Mouse (Mus musculus) lung, postnatal 36 days (tissue): ENCODE results near the gene Zdhhc25.

Experiments used
- DNase-seq: peaks from one replicate; pipeline ENCODE4 v3.0.0; 2022; ENCODE audit warnings: mixed read lengths

The Zdhhc25 gene

DNA sequence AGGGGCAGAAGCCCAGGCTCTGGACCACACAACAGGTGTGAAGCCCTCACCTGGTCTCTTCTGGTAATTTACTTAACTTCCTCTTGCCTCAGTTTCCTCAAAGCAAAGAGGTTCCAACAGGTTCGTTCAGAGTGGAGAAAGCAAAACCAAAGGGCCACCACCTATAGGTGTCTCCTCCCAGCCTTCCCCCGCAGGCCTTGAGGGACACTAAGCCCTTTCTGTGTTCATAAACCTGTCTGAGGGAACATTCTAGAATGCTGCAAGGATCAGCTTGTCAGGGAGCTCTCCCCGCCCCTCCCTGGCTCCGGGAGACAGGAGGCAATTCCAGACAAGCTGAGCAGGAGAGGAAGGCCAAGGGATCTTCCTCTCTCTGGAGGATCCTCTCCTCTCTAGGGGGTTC lies at the start of gene Zdhhc25:
Gene Zdhhc25 (plus strand): TSS at position 301 of the 400 bp plus-strand sequence.
- no peak for DNase-seq

DNA sequence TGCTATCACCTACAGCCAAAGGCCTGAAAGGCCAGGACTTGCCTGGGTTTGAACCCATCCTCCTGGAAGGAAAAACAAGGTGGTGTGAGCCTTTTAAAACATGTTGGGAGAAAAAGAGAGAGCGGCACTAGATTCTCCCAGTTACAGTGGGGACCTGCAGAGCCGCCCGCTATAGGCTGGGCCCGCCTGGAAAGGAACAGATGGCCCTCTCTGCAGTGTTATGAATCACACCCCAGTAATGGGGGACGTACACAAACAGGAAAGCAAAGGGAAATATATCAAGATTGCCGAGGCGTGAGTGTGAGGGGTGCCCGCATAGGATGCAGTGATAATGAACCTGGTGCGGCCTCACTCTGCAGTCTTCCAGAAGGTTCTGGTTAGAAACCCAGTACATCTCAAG lies 47.2 kb upstream of the Zdhhc25 start:
- no peak for DNase-seq

DNA sequence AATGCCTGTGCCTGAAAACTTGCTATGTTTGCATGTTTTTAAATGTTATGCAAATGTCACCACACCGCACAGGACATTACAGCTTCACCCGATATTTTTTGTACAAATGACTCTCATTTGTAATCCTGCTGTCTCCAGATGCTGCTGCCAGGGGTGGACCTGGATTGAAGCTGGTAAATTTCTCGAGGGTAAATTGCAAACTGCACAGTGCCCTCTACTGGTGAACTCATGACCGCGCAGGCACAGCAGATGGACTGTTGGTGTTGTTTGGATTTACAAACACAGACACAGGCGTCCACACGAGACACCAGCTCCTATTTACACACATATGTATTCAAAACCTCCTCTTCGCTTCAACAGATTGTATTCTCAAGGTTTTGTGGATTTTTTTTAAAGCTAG lies 44.6 kb upstream of the Zdhhc25 start:
- DNase-seq, result peak; percentile 10

DNA sequence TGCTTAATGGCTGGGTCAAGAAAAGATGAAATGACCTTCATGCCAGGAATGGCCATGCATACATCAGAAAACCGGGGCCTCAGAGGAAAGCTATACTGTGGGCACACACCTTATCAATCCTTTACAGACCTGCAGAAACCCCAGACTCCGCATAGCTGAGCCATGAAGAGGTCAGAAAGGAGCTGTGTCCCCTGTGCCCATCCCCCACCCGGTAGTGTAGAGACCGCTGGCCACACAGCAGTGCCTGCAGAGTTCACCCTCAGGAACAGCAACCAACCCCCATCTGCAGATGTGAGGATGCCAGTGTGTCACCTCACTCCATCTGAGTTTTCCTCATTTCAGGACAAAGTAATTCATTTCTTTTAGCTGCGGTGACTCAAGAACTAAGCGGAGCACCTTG lies 39.5 kb upstream of the Zdhhc25 start:
- DNase-seq, result no peak

DNA sequence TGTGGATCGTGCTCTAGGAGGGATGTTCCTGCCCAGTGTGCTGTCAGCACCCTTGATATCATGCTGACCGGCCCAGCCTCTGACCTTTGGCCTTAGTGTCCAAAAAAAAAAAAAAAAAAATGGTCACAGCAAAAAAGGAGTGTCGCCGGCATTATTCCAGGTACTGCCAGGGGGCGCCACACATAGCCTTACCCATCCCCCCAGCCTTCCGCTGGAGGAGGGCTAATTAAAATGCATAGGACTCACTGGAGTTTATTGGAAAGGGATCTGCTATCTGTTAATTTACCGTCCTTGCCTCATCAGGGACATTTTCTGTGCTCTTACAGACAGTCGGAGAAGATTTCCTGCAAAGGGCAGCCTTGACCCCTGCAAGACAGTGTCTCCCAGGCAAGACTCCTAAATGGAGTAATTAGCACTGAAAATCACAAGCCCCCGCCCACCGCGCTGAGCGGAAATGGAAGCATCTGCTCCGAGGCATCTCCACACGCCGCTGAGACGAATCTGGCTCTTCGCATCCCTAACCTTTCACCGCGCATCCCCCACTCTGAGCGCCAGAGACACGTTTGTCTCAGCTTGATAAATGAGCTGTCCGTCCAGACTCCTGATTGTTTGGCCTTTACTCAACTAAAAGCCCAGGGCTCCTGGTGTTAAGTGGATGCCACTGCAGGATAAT lies 38.9 kb upstream of the Zdhhc25 start:
- DNase-seq, result no peak

DNA sequence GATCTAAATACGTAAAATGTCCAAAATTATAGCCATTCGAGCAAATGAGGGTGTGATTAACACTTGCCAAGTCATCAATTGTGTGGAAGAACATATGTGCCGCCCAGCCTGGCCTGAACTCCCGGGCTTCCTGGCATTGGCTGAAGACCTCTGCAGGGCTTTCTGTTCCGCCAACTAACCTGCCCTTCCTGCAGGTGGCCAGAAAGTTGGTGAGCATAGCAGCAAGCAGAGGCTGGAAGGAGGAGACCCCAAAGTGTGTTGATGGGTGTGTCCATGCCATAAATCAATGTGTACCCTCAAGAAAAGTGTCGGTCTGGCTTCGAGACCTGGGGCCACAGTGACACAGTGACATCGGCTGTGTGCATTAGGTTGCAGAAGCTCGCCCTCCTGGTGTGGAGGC lies 34.8 kb upstream of the Zdhhc25 start:
- no peak for DNase-seq

DNA sequence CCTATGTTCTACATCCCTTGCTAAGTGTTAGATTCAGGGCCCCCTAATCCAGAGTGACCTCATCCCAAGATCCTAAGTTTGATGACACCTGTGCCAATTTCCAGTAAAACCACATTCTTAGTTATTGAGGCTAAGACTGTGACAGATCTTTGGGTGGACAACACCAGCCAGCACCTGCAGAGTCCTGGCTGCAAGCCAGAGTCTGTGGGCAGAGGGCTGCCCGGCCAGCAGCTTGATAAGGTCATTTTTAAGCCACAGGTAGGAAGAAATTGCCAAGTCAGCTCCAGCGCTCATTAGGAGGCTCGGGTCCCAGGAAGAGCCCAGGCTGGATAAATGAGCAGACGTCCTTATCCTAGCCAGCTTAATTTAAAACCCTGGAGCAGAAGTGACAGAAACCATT lies 34.3 kb upstream of the Zdhhc25 start:
- DNase-seq, result no peak

DNA sequence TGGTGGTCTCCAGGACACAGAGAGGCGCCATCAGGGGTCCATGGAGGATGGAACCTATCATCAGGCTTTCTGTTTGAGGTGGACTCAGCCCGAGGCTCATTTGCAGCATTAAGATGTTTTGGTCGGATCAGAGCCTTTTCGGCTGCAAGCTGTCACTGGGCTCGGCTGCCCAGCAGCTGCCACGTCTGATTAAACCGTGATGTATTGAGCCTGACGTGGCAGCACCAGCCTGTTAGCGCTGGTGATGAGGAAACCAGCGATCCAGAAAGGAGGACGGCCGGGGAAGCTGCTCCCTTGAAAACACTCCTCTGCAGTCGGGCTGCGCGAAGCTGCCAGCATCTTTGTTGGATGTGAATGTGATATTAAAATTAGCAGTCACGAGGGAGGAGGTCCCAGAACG lies 29.4 kb upstream of the Zdhhc25 start:
- DNase-seq, result no peak

DNA sequence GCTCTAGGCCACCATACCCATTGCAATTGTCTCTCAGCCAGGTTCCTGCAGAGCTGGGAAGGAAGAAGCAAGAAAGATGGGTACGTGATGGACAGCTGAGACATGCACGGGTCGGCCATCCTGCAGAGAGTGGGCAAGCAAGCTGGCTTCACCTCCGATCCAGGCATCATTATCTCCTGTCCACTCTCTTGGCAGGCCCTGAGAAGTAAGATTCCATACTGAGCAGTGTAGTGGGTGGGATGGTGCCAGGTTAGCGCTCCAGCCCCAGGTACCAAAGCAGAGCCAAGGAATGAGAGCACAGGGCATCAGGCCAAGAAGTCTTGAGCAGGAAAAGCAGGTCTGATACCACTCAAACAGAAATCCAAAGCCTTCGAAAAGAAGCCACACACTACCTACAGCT lies 20.6 kb upstream of the Zdhhc25 start:
- DNase-seq, result no peak

DNA sequence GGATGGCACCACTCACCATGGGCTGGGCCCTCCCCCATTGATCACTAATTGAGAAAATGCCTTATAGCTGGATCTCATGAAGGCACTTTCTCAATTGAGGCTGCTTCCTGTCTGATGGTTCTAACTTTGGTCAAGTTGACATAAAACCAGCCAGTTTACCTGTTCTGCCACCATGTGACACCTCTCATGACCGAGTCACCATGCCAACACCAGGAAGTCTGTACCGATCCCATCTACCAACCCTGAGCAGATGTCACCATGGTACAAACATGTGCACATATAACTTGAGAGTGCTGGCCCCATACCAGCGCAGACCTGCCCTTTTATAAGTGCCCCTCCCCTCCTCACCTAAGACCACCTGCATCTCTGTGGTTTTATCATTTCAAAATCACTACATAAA lies 2.4 kb downstream of the Zdhhc25 start:
- DNase-seq, result no peak

DNA sequence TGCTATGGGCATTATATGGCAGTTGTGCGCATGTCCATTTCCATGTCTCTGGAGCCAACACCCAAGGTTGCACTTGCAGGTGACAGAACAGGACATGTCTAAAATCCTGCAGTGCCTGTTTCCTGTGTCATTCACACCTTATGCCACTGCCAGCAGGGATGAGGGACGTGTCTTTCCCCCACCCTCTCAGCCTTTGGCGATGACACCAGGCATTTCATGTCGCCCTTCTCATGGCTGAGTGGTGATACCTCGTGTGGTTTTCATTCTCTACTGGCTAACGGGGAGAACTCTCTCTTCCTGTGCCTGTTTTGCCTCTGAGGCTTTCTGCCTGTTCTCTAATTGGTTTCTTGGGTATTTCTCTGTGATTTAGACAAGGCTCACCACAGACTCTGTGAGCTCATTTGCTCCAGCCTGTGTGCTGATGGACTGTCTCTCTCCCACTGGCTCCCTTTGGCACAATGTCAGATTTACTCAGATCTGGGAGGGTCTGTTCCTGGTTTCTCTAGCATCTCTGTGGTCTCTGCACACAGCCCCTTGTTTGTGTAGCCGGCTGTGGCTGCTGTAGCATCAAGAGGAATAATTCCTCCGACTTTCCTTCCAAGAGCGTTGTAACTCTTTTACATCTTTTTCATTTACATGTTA lies 3.1 kb downstream of the Zdhhc25 start:
- DNase-seq, result no peak

DNA sequence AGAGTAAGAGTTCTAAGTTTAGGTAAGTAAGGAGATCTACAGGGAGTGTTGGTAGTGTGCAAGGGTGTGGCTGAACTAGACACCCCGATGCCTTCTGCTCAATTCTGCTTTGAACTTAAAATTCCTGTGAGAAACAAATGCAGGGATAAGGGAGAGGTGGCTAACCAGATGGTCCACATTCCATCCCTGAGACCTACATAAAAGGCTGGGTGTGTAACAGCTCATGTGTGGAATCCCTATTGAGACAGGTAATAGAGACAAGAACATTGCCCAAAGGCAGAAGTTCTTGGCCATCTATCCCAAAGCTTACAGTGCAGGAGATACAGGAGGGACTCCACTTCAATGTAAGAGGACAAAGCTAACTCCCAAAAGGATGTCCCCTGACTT lies 3.6 kb downstream of the Zdhhc25 start:
- DNase-seq, result no peak

DNA sequence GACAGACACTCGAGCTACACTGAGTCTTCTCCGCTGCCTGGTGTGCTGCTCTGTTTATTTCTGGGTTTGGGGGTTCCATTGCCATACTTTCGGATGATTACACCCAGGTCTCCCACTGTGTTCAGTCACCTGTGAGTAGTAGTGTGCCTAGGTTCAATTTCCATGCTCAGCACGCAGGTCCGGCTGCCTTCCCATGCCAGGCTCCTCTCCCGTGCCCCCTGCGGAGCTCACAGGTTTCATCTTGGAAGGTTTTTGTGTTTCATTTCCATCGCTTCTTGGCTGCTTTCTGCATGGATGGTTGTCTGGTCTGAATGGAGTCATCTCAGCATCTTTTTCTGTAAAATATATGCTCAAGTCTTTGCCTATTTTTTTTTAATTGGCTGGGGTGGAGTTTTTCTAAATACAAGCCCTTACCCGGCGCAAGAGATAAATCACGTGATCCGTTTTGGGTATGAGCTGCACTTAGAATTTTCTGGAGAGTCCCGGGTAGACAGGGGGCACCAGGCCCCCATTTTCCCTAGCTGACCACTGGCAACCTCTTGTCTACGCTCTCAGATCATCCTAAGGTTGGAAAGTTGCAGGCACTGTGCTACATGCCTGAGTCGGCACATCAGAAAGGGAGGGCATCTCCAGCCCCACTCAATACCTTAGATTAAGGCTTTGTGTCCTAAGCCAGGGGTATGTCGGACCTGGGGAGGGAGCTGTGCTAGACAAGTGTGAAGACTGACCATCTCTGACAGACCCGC lies 4.7 kb downstream of the Zdhhc25 start:
- DNase-seq, result no peak

DNA sequence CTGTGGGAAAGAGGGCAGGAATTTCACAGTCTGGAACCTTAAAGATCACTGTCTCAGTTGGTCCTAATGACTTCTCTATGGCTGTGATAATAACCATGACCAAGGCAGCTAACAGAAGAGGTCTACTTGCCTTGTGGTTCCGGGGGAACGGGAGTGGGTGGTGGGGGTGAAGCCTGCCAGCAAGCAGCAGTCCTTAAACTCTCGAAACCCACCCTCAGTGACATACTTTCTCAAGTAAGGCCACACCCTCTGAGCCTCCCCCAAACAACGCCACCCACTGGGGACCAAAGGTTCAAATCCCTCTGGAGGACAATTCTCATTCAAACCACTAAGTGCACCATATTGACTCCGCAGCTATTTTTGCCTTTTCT lies 5.3 kb downstream of the Zdhhc25 start:
- no peak for DNase-seq

DNA sequence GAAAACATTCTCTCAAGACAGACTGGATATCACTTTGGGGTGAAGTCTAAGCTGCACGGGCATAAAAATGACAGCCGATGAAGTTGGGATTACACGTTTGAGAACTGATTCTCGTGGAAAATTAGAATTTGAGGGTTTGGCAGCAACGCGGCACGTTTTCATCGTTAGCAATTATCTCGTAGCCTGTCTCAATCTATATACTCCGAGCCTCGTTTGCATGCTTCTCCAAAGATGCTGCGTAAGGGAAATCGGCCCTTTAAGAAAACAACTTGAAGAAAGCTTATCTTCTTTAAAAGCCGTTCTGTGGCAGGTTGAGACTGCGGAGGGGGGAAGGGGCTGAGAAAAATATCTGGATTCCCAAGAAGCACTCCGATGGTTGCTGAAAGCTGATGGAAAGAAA lies 17.0 kb downstream of the Zdhhc25 start:
- no peak for DNase-seq

DNA sequence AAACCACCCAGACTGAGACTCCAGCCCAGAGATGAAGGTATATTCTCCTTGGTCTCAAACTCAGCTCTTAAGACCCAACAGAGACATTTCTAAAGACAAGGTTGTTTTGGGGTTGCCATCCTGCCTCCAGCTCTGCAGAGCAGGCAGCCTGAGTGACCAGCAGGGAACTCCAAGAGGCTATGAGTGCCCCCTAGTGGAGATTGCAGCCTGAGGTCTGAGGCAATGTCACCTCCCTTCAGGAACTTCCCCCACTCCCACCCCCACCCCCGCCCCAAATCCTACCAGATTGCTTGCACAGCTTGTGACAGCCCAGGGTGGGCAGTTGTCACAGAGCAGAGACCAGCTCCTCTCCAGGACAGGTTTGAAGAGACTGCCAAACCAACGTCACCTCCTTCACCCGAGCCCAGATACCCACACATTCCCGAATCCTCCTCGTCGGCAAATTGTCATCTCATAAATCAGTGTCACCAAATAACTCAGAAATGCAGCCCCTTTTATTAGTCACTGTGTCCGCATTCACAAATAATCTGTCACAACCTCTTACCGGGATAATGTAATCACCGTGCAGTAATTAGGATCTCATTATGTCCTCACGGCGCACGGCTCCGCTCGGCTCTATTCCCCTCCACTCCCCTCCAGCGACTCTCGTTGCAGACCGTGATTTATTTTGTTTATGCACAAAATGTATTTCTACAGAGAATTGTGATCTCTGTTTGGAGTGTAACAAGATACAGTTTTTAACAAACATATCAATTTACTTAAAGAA lies 18.1 kb downstream of the Zdhhc25 start:
- DNase-seq, result peak; percentile 8

DNA sequence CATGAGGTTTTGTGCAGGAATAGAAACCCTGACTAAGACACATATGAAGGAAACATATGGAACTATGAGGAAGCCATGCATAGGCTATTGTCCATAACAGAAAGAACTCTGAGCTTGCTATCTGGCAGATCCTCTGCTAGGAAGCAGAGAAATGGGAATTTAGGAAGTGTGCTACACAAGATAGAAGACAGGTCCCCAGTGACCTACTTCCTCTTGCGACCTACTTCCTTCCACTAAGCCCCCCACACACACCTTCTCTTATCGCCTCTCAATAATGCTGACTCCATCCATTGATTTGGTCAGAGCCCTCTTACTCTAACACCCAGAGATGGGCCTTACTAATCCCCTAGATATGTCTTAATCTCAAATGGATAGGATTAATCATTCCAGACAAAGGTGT lies 19.9 kb downstream of the Zdhhc25 start:
- DNase-seq, result no peak

DNA sequence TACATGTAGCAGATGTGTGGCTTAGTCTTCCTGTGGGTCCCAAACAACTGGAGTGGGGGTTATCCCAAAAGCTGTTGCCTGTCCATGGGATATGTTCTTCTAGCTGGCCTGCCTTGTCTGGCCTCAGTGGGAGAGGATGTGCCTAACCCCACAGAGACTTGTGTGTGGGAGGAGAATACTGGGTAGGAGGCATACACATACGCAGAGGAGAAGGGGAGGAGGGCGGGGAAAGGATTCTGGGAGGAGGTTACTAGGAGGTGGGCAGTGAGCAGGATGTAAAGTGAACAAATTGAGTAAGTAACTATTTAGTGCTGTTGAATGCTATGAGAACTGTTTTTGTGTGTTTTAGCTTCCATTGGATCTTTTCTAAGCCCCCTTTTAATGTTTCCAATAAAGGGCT lies 23.8 kb downstream of the Zdhhc25 start:
- DNase-seq, result no peak

DNA sequence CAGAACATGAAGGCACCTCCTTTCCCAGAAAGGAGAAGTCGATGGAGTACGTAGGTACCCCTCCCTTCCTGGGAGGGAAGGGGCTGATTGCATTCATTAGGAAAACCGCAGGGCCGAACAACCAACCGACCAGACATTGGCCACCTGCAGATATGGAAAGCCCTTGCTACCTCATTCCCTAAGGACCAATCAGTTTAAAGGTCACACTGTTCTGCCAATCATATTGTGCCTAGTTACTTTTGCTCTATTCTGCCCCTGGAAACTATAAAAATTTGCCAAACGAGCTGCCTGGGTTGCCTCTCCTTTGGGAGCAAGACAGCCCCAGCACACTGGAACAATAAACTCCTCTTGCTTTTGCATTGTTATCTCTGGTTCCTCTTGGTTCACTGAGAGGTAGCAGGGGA lies 24.8 kb downstream of the Zdhhc25 start:
- no peak for DNase-seq

DNA sequence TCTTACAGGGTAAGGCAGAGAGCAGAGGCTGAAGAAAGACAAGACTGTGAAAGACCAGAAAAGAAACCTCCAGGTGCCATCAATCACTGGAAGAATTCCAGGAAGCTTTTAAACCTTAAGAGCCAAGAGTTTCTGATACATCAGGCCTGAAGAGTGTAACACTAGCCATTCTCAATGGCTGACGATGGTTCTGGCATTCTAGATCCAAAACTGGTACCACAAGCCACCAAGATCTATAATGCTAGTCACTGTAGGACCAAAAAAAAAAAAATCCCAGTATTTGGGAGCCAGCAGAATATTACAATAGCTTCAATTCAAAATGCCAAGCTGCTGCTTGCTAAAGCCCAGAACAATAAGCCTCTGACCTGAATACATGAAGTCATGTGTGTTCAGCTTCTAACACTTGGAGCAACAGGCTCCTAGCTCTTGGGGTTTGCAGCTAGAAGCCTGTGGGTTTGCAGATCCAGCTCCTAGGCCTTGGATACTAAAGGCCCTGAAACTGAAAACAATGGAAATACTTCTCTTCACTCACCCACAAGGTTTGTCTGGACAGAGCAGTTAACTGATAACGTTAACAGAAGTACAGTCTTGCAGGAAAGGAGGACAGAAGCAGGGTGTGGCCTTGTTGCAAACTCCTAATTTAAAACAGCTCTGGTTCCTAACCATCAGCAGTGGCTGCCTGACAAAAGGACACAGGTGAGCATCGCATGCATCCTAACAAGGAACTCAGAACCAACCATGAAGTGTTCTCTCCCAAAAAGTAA lies 25.4 kb downstream of the Zdhhc25 start:
- DNase-seq, result no peak

DNA sequence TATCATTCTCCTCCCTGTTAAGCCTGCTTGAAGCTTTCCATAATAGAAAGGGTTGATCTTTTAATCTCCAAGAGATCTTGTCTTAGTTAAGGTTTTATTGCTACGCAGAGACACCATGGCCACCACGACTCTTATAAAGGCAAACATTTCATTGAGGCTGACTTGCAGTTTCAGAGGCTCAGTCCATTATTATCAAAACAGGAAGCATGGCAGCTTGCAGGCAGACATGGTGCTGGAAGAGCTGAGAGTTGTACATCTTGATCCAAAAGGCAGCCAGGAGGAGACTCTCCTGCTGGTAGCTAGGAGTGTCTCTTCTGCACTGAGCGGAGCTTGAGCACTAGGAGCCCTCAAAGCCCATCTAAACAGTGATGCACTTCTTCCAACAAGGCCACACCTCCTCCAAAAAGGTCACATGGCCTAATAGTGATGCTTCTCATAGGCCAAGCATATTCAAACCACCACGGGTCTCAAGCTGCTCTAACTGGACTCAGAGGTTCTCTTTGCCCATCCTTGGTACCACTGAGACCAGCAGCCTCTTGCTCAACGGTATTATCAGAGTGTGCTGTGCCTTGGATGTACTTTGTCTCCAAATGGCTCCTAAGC lies 26.9 kb downstream of the Zdhhc25 start:
- no peak for DNase-seq

DNA sequence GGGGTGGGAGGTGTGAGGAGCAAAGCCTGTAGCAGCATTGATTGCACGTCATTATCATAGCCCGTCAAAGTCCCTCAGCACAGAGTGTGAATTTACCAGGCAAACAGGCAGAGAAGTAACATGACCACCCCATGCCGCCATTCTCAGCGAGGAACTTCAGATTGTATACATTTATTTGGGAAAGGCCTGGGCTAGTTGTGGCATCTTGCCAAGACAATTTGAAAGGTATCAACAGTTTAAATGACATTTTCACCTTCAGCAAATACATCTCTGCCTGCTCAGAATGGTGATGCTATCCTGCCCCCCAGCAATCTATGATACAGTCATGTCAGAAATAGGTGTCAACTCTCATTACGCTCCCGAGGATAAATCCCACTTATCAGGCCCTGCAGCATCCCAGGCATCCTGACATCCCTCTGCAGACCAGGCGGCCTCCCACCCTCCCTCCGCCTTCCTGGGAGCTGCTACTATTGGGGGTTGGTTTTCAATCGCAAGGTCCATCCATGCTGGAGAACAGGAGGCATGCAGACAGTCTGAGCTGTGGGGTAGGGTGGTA lies 28.8 kb downstream of the Zdhhc25 start:
- no peak for DNase-seq
